ENCODE assay signal across 19 mouse cellular contexts in the genomic region with DNA sequence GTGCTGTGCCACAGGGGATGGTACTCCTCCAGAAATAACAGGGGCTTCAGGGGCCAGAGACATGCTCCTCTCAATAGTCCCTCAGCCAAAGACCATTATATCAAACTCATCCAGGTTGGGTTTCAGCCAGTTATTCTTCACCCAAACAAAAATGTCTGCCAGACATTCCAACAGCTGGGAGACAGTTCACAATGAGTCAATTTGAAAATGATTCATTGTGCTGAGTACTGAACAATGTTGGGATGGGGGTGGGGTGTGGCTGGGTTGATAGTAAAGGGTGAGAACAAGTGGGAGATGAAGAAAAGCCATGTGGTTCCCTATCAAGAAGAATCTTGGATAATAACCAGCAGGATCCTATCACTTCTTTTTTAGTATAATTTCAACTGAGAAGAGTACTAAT.
DNase-seq lines count a peak whose midpoint lies in the region; ATAC-seq and TF ChIP-seq lines count a peak whose summit lies in the region.
"Had no signal": no experiment of that assay in that cellular context is flagged by ENCODE, and none has a peak within 500 bp of the region (broad histone marks: within the 10 kb centered on the region; RNA-seq: fewer than 3 reads in every experiment).

No protein-coding gene starts in this region.

- H3K4me1 ChIP-seq in lung, embryonic 14.5 days (ENCODE audit: insufficient read depth), result no peaks in the 10 kb centered on the region
- H3K4me1 ChIP-seq in lung, adult 2 months (ENCODE audit: control insufficient read depth, insufficient read depth, low read length), result no peaks in the 10 kb centered on the region
- H3K4me1 ChIP-seq in embryonic fibroblast, embryonic 13.5 days (ENCODE audit: control insufficient read depth, insufficient read depth, low read length), result peaks cover 3% of the 10 kb centered on the region
- no peaks in the 10 kb centered on the region for H3K4me1 ChIP-seq in midbrain, embryonic 11.5 days (ENCODE audit: control insufficient read depth, insufficient read depth, low read length)
- H3K4me1 ChIP-seq: embryonic facial prominence, embryonic 13.5 days; heart, embryonic 10.5 days; liver, embryonic 12.5 days; neural tube, embryonic 12.5 days had no signal

- H3K4me3 ChIP-seq in lung, embryonic 14.5 days (ENCODE audit: low read depth, low read length), result no peak overlapping the region
- no peak overlapping the region for H3K4me3 ChIP-seq in lung, adult 2 months (replicated peaks; ENCODE audit: extremely low read depth, low read depth, low read length)
- no peak overlapping the region for H3K4me3 ChIP-seq in embryonic fibroblast, embryonic 13.5 days (ENCODE audit: insufficient read depth, low read length)
- H3K4me3 ChIP-seq in midbrain, embryonic 11.5 days (ENCODE audit: low read depth, low read length), result no peak overlapping the region
- H3K4me3 ChIP-seq: embryonic facial prominence, embryonic 13.5 days; heart, embryonic 10.5 days; limb, embryonic 10.5 days; liver, embryonic 12.5 days; neural tube, embryonic 12.5 days had no signal

- H3K27me3 ChIP-seq in lung, embryonic 14.5 days (ENCODE audit: insufficient read depth, low read length), result no peaks in the 10 kb centered on the region
- H3K27me3 ChIP-seq in midbrain, embryonic 11.5 days (ENCODE audit: control insufficient read depth, insufficient read depth, low read length), result peaks cover 14% of the 10 kb centered on the region
- H3K27me3 ChIP-seq: embryonic facial prominence, embryonic 13.5 days; liver, embryonic 12.5 days; neural tube, embryonic 12.5 days had no signal

- no peak overlapping the region for H3K9ac ChIP-seq in lung, embryonic 14.5 days
- no peak overlapping the region for H3K9ac ChIP-seq in midbrain, embryonic 11.5 days (ENCODE audit: low read length)
- H3K9ac ChIP-seq: embryonic facial prominence, embryonic 13.5 days; liver, embryonic 12.5 days; neural tube, embryonic 12.5 days had no signal

- no peaks in the 10 kb centered on the region for H3K36me3 ChIP-seq in lung, embryonic 14.5 days (ENCODE audit: insufficient read depth)
- H3K36me3 ChIP-seq in midbrain, embryonic 11.5 days (ENCODE audit: control insufficient read depth, insufficient read depth, low read length), result no peaks in the 10 kb centered on the region
- H3K36me3 ChIP-seq: embryonic facial prominence, embryonic 13.5 days; heart, embryonic 10.5 days; limb, embryonic 10.5 days; liver, embryonic 12.5 days; neural tube, embryonic 12.5 days had no signal

- no peaks in the 10 kb centered on the region for H3K9me3 ChIP-seq in lung, embryonic 14.5 days (ENCODE audit: low read depth, low read length)
- no peaks in the 10 kb centered on the region for H3K9me3 ChIP-seq in midbrain, embryonic 11.5 days (ENCODE audit: control insufficient read depth, low read length)
- H3K9me3 ChIP-seq: embryonic facial prominence, embryonic 13.5 days; heart, embryonic 10.5 days; limb, embryonic 10.5 days; liver, embryonic 12.5 days; neural tube, embryonic 12.5 days had no signal

- no peak overlapping the region for H3K27ac ChIP-seq in lung, embryonic 14.5 days (ENCODE audit: low read depth)
- peak overlapping the region; percentile 38; the same call in 1 of the 2 replicates for H3K27ac ChIP-seq in embryonic fibroblast, embryonic 13.5 days (ENCODE audit: insufficient read depth, low read length)
- H3K27ac ChIP-seq in midbrain, embryonic 11.5 days (ENCODE audit: low read depth, low read length), result no peak overlapping the region
- H3K27ac ChIP-seq: embryonic facial prominence, embryonic 13.5 days; heart, embryonic 10.5 days; limb, embryonic 10.5 days; liver, embryonic 12.5 days; macrophage; neural tube, embryonic 12.5 days had no signal

- H3K4me2 ChIP-seq in lung, embryonic 14.5 days, result no peak overlapping the region
- no peak overlapping the region for H3K4me2 ChIP-seq in midbrain, embryonic 11.5 days
- H3K4me2 ChIP-seq: embryonic facial prominence, embryonic 13.5 days; liver, embryonic 12.5 days; neural tube, embryonic 12.5 days had no signal

- TF ChIP-seq CTCF in lung, embryonic 14.5 days (IDR thresholded peaks at IDR 0.05; ENCODE audit: low read depth), result no peak
- no peak for TF ChIP-seq CTCF in lung, adult 2 months (IDR thresholded peaks at IDR 0.05; ENCODE audit: insufficient read depth, low read length)
- TF ChIP-seq CTCF in embryonic fibroblast, embryonic 13.5 days (IDR thresholded peaks at IDR 0.05; ENCODE audit: borderline replicate concordance, insufficient read depth, low read length), result no peak

- TF ChIP-seq POLR2A in lung, adult 2 months (IDR thresholded peaks at IDR 0.05; ENCODE audit: borderline replicate concordance, extremely low read depth, low read depth, low read length), result no peak
- TF ChIP-seq POLR2A in embryonic fibroblast, embryonic 13.5 days (IDR thresholded peaks at IDR 0.05; ENCODE audit: low read depth, low read length), result no peak

- DNase-seq in adrenal gland, adult 2 months, result peak; percentile 56
- no peak for DNase-seq in adrenal gland, adult 18-20 months (ENCODE audit: low spot score in 2 of 2)
- DNase-seq in lung, embryonic 14.5 days, result peak; percentile 24
- no peak for DNase-seq in lung, adult 2 months
- DNase-seq in NIH3T3 (ENCODE audit: low read depth), result peak; percentile 64
- DNase-seq in thymus, postnatal 14 days, result no peak
- DNase-seq in midbrain, embryonic 11.5 days (ENCODE audit: low spot score, missing footprints), result no peak
- DNase-seq: cerebellum, adult 8-10 months; gastrocnemius, postnatal 36 days; kidney, adult 2 months; kidney, postnatal 4 days; midbrain, embryonic 14.5 days had no signal

- ATAC-seq in lung, embryonic 14.5 days (ENCODE audit: insufficient read depth), result no peak
- no peak for ATAC-seq in midbrain, embryonic 11.5 days (ENCODE audit: low FRiP score)
- ATAC-seq: liver, embryonic 12.5 days had no signal

Comparison
In these comparisons a context has a peak if more than half of its experiments do, and no peak if none do; other contexts are left out.
1. DNase-seq: peak in adrenal gland, adult 2 months (single experiment), lung, embryonic 14.5 days (single experiment) and NIH3T3 (single experiment); none in adrenal gland, adult 18-20 months (0 of 2), lung, adult 2 months (single experiment), thymus, postnatal 14 days (single experiment) and midbrain, embryonic 11.5 days (single experiment).